Mouse (Mus musculus): Measurements from ENCODE around the gene Abhd6. TPM values are rescaled to one million over a fixed set of nuclear protein-coding genes. Genes with fewer than 3 reads are reported as not detected.
"Not testable (repeated sequence)": the region's sequence is repeated elsewhere in the genome, so short reads cannot be mapped to it uniquely, and the experiment has no call there.

Abhd6 gene
- polyA plus RNA-seq, 1 experiment from 2014 or later, result 40.1 TPM

- no peak for ATAC-seq (ENCODE audit: low FRiP score)
- WGBS, result 87% methylated on average over 5 of the region's 5 CpGs
- H3K4me1 ChIP-seq, result peaks cover 31% of the 10 kb centered on the region
- no peaks in the 10 kb centered on the region for H3K9me3 ChIP-seq (replicated peaks)
- no peak overlapping the region for H3K4me2 ChIP-seq
- no peaks in the 10 kb centered on the region for H3K36me3 ChIP-seq
- no peak overlapping the region for H3K4me3 ChIP-seq (replicated peaks)
- no peak overlapping the region for H3K27ac ChIP-seq (replicated peaks)
- H3K9ac ChIP-seq (replicated peaks), result no peak overlapping the region
- H3K27me3 ChIP-seq (replicated peaks), result peaks cover 23% of the 10 kb centered on the region
Measured at GRCm38 (mm10) chr14:8000247-8000646, 2.5 kb upstream of the Abhd6 start.

DNA sequence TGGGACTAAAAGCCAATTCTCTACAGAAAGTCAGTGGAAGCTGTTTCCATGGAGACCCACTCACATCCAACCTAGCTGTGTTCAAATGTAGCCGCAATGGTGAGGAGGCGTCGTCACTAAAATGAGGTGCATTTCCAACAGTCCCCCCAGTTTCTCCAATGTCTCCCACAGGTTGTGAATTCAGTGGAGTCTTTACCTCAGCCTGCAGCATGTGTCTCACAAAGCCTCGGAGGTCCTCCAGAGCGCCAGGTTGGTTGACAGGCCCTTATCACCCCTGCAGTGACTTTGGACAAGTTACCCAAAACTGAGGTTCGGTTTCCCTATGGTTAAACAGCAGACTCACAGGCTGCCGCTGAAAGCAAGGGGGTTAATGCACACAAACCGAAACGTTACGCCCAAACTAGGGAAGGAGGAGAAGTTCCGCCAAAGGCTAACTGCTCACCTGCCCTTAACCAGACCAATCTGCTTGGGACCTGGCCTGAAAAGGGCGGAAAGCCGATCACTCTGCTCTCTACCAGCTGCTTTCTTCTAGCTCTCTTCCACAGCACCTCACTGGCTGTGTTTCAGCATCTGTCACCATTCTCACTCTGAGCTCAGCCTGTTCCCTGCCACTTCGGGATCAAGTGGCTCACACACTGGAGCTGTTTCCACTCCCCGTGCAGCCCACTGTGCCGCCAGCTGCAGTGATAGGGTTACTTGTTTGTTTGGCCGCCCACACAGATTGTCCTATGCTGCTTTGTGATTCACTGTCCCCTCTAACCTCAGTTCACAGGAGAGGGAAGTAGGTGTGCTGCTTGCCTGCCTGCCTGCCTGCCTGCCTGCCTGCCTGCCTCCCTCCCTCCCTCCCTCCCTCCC lies 1.6 kb upstream of the Abhd6 start:
- Histone ChIP-seq H3K36me3 (no peaks in the 10 kb centered on the region), H3K27ac (replicated peaks) (no peak overlapping the region), H3K9me3 (replicated peaks) (no peaks in the 10 kb centered on the region), H3K4me3 (replicated peaks) (no peak overlapping the region), H3K27me3 (replicated peaks) (peaks cover 23% of the 10 kb centered on the region), H3K4me2 (no peak overlapping the region), H3K4me1 (peaks cover 31% of the 10 kb centered on the region), H3K9ac (replicated peaks) (no peak overlapping the region)
- no peak for ATAC-seq (ENCODE audit: low FRiP score)
- WGBS, result 28% methylated on average over 17 of the region's 17 CpGs

DNA sequence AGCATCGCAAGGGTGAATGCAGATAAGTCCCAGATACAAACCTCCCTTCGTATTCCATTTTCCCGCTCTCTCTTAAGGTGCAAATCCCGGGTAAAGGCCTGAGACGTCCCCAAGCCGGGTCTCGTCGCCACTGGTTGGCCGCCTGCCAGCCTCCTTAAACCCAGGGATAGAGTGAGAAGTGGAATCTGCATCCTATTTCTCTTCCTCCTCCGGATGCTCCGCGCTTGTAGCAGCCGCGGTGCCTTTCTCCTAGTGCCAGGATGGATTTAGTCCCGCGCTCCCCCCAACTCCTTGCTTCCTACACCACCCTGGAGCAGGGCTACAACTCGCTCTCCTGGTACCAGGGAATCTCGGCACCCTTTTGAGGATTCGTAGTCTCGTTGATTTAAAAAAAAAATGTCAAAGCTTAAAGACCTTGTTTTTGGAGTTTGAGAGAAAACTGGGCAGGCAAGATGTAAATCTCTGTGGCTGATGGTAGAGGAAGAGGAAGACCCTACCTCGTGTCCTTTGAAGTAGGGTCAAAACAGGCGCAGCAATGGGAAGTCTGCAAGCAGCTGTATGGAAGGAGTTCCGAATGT lies 480 bp downstream of the Abhd6 start:
- peak overlapping the region; percentile 79 for H3K4me2 ChIP-seq
- peaks cover 31% of the 10 kb centered on the region for H3K4me1 ChIP-seq
- peak overlapping the region; percentile 84 for H3K27ac ChIP-seq (replicated peaks)
- H3K36me3 ChIP-seq, result no peaks in the 10 kb centered on the region
- ATAC-seq (ENCODE audit: low FRiP score), result peak; percentile 83
- H3K27me3 ChIP-seq (replicated peaks), result peaks cover 23% of the 10 kb centered on the region
- WGBS, result 1% methylated on average over 23 of the region's 23 CpGs
- peak overlapping the region; percentile 71 for H3K4me3 ChIP-seq (replicated peaks)
- peak overlapping the region; percentile 73 for H3K9ac ChIP-seq (replicated peaks)
- H3K9me3 ChIP-seq (replicated peaks), result no peaks in the 10 kb centered on the region

DNA sequence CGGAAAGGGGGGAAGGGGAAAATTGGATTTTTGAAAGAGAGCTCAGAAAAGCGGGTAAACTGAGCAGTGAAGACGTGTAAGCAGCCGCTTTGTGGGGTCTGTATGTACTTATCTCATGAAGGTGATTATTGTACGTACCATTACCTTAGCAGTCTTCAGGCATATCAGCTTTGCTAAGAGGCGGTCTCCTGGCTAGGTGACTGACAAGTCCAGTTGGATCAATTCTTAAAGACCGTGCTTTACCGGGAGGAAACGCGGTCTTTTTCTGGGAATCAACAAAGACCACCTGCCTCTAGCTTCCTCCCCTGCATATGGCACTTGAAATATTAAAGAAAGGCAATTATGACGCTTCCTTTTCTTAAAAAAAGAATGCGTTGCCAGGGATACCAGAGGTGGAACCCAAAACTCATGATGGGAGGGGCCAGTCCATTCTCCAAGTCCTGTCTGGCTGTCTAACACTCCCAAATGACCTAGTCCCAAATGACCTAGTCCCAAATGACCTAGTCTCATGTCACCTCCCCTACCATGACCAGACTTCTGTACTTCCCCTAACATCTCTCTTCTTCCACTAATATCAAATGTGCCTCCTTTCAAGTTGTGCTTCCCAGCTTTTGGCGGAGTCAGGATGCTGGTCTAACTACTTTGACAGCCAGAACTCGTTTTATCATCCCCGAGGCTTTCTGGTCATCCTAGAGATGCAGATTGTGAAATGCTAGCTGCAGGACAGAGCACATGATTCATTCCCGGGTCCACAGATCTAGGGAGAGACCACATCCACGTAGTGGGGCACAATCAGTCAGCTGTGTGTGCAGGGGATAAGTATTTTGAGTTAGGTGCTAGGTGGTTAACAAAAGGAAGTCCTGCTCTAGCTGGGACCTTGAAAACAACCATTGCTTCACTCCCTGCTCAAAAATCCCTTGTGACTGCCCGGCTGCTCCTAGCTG lies 1.3 kb downstream of the Abhd6 start:
- Histone ChIP-seq H3K4me3 (replicated peaks) (peak overlapping the region; percentile 71), H3K27ac (replicated peaks) (peak overlapping the region; percentile 84), H3K36me3 (no peaks in the 10 kb centered on the region), H3K4me1 (peaks cover 32% of the 10 kb centered on the region), H3K9ac (replicated peaks) (peak overlapping the region; percentile 73), H3K9me3 (replicated peaks) (no peaks in the 10 kb centered on the region), H3K4me2 (peak overlapping the region; percentile 79), H3K27me3 (replicated peaks) (peaks cover 22% of the 10 kb centered on the region)
- ATAC-seq (ENCODE audit: low FRiP score), result no peak
- 34% methylated on average over 18 of the region's 18 CpGs for WGBS

DNA sequence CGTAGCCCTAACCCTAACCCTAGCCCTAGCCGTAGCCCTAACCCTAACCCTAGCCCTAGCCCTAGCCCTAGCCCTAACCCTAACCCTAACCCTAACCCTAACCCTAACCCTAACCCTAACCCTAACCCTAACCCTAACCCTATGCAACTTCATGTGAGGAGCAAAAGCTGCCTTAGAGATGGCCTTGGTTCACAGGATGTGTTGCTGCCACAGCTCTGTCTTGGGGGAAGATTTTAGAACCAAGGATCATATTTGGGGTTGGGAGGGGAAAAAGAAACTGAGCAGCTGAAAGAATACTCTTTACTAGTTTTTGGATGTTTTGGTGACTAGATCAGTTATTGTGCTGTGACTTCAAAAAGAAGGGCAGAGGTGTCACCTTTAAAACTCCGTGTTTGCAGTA lies 3.4 kb downstream of the Abhd6 start:
- peaks cover 32% of the 10 kb centered on the region for H3K4me1 ChIP-seq
- not testable (repeated sequence) for H3K4me3 ChIP-seq (replicated peaks); H3K4me2 ChIP-seq; H3K27me3 ChIP-seq (replicated peaks); H3K9me3 ChIP-seq (replicated peaks); ATAC-seq (ENCODE audit: low FRiP score); H3K36me3 ChIP-seq; H3K27ac ChIP-seq (replicated peaks); H3K9ac ChIP-seq (replicated peaks)
- 60% methylated on average over 3 of the region's 3 CpGs for whole genome bisulfite sequencing

GRCm38 (mm10) chr14:8007084-8007483 lies 4.4 kb downstream of the Abhd6 start:
- H3K9ac ChIP-seq (replicated peaks), result no peak overlapping the region
- H3K4me3 ChIP-seq (replicated peaks), result no peak overlapping the region
- no peak overlapping the region for H3K4me2 ChIP-seq
- no peaks in the 10 kb centered on the region for H3K36me3 ChIP-seq
- H3K27me3 ChIP-seq (replicated peaks), result no peaks in the 10 kb centered on the region
- no peaks in the 10 kb centered on the region for H3K9me3 ChIP-seq (replicated peaks)
- ATAC-seq (ENCODE audit: low FRiP score), result no peak
- peaks cover 30% of the 10 kb centered on the region for H3K4me1 ChIP-seq
- no peak overlapping the region for H3K27ac ChIP-seq (replicated peaks)

GRCm38 (mm10) chr14:8007486-8007885 lies 4.8 kb downstream of the Abhd6 start:
- WGBS, result 81% methylated on average over 2 of the region's 2 CpGs
- H3K36me3 ChIP-seq, result no peaks in the 10 kb centered on the region
- no peak for ATAC-seq (ENCODE audit: low FRiP score)
- H3K27me3 ChIP-seq (replicated peaks), result no peaks in the 10 kb centered on the region
- H3K9ac ChIP-seq (replicated peaks), result no peak overlapping the region
- no peak overlapping the region for H3K4me2 ChIP-seq
- no peak overlapping the region for H3K27ac ChIP-seq (replicated peaks)
- H3K4me1 ChIP-seq, result peaks cover 26% of the 10 kb centered on the region
- no peak overlapping the region for H3K4me3 ChIP-seq (replicated peaks)
- no peaks in the 10 kb centered on the region for H3K9me3 ChIP-seq (replicated peaks)

- no peak overlapping the region for H3K4me2 ChIP-seq
- H3K9ac ChIP-seq (replicated peaks), result no peak overlapping the region
- peaks cover 26% of the 10 kb centered on the region for H3K4me1 ChIP-seq
- no peaks in the 10 kb centered on the region for H3K36me3 ChIP-seq
- H3K27me3 ChIP-seq (replicated peaks), result no peaks in the 10 kb centered on the region
- no peak overlapping the region for H3K27ac ChIP-seq (replicated peaks)
- H3K9me3 ChIP-seq (replicated peaks), result no peaks in the 10 kb centered on the region
- ATAC-seq (ENCODE audit: low FRiP score), result no peak
- 82% methylated on average over 10 of the region's 10 CpGs for WGBS
- H3K4me3 ChIP-seq (replicated peaks), result no peak overlapping the region
Measured at GRCm38 (mm10) chr14:8007923-8008322, 5.2 kb downstream of the Abhd6 start.

- Histone ChIP-seq H3K27ac (replicated peaks) (no peak overlapping the region), H3K27me3 (replicated peaks) (no peaks in the 10 kb centered on the region), H3K9ac (replicated peaks) (no peak overlapping the region), H3K4me2 (no peak overlapping the region), H3K4me1 (peaks cover 8% of the 10 kb centered on the region; the same call in 1 of the 2 replicates), H3K9me3 (replicated peaks) (no peaks in the 10 kb centered on the region), H3K36me3 (no peaks in the 10 kb centered on the region), H3K4me3 (replicated peaks) (no peak overlapping the region)
- WGBS, result 91% methylated on average over 2 of the region's 2 CpGs
- ATAC-seq (ENCODE audit: low FRiP score), result no peak
Measured at GRCm38 (mm10) chr14:8011297-8011696, 8.6 kb downstream of the Abhd6 start.

DNA sequence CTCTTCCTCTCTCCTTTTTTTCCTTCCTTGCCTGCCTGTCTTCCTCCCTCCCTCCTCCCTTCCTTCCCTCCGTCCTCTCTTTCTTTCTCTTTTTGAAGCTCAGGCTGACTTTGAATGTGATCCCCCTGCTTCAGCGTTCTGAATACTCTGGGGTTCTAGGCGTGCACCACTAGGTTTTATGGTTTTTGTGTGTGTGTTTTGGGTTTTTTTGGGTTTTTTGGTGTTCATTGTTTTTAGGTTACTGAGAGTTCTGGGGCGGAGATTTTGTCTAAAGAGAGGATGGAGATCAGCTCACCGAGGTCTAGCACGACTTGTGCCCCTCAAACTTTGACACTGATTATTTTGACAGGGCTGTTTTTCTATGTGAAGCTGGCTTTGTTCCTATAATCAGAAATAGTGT lies 9.2 kb downstream of the Abhd6 start:
- no peak overlapping the region for H3K9ac ChIP-seq (replicated peaks)
- no peaks in the 10 kb centered on the region for H3K9me3 ChIP-seq (replicated peaks)
- H3K36me3 ChIP-seq, result no peaks in the 10 kb centered on the region
- H3K4me2 ChIP-seq, result no peak overlapping the region
- ATAC-seq (ENCODE audit: low FRiP score), result no peak
- H3K27ac ChIP-seq (replicated peaks), result no peak overlapping the region
- no peaks in the 10 kb centered on the region for H3K27me3 ChIP-seq (replicated peaks)
- H3K4me1 ChIP-seq, result peaks cover 8% of the 10 kb centered on the region; the same call in 1 of the 2 replicates
- no peak overlapping the region for H3K4me3 ChIP-seq (replicated peaks)
- whole genome bisulfite sequencing, result 83% methylated on average over 6 of the region's 6 CpGs

- Histone ChIP-seq H3K27me3 (replicated peaks) (no peaks in the 10 kb centered on the region), H3K9me3 (replicated peaks) (no peaks in the 10 kb centered on the region), H3K27ac (replicated peaks) (no peak overlapping the region), H3K36me3 (no peaks in the 10 kb centered on the region), H3K9ac (replicated peaks) (no peak overlapping the region), H3K4me1 (no peaks in the 10 kb centered on the region), H3K4me3 (replicated peaks) (no peak overlapping the region), H3K4me2 (no peak overlapping the region)
- WGBS, result 95% methylated on average over 6 of the region's 6 CpGs
- ATAC-seq (ENCODE audit: low FRiP score), result no peak
Measured at GRCm38 (mm10) chr14:8015756-8016155, 13.1 kb downstream of the Abhd6 start.

Measured in neural tube, embryonic 15.5 days (tissue).